Mouse (Mus musculus) myocyte (in vitro differentiated cells): ENCODE data around the gene Krt6b. TPM values are rescaled to one million over a fixed set of nuclear protein-coding genes. Genes with fewer than 3 reads are reported as not detected.
"Not testable (repeated sequence)": the region's sequence is repeated elsewhere in the genome, so short reads cannot be mapped to it uniquely, and the experiment has no call there.

ENCODE experiments used
- H3K27me3 ChIP-seq: one replicate; pipeline ENCODE4 v1.6.1; 2011; ENCODE audit not compliant: control insufficient read depth, insufficient read depth, insufficient read length
- H3K36me3 ChIP-seq: one replicate; pipeline ENCODE4 v1.6.1; 2011; ENCODE audit not compliant: control insufficient read depth, insufficient read depth
- H3K4me2 ChIP-seq: one replicate; pipeline ENCODE4 v1.6.1; 2011; ENCODE audit warnings: low read depth, control low read depth
- H3K4me3 ChIP-seq: one replicate; pipeline ENCODE4 v1.5.1; 2011; ENCODE audit warnings: mild to moderate bottlenecking, control low read depth, moderate library complexity
- H3K79me2 ChIP-seq: one replicate; pipeline ENCODE4 v1.6.1; 2011; ENCODE audit not compliant: control insufficient read depth, insufficient read depth
- H3ac ChIP-seq: one replicate; pipeline ENCODE4 v1.6.1; 2011; ENCODE audit not compliant: control insufficient read depth, insufficient read length
- CEBPB ChIP-seq: IDR thresholded peaks from 2 replicates; pipeline ENCODE4 v1.6.1; 2011; ENCODE audit warnings: mild to moderate bottlenecking, moderate library complexity; ENCODE audit not compliant: poor library complexity, insufficient read depth, severe bottlenecking
- E2F4 ChIP-seq: IDR thresholded peaks from one replicate; pipeline ENCODE4 v1.6.1; 2011; ENCODE audit warnings: mild to moderate bottlenecking, control low read depth, moderate library complexity; ENCODE audit not compliant: insufficient read depth
- MAX ChIP-seq: IDR thresholded peaks from one replicate; pipeline ENCODE4 v1.6.1; 2011; ENCODE audit warnings: low read depth, mild to moderate bottlenecking, control low read depth
- MYOD1 ChIP-seq, 3 experiments: IDR thresholded peaks; one replicate each; pipeline ENCODE4 v1.6.1; 2011; ENCODE audit warnings: control low read depth in 2 of 3, low read depth in 2 of 3, mild to moderate bottlenecking in 2 of 3, moderate library complexity in 1 of 3; ENCODE audit not compliant: insufficient read length in 2 of 3, control insufficient read depth in 1 of 3
- MYOG ChIP-seq, 3 experiments: IDR thresholded peaks; one replicate each; pipeline ENCODE4 v1.6.1; 2011; ENCODE audit warnings: control low read depth in 2 of 3, low read depth in 2 of 3, mild to moderate bottlenecking in 2 of 3; ENCODE audit not compliant: insufficient read length in 2 of 3, control insufficient read depth in 1 of 3, insufficient read depth in 1 of 3
- POLR2A ChIP-seq: IDR thresholded peaks from one replicate; pipeline ENCODE4 v1.6.1; 2011; ENCODE audit warnings: low read depth, mild to moderate bottlenecking, control low read depth, moderate library complexity; ENCODE audit not compliant: insufficient read length
- POLR2AphosphoS2 ChIP-seq: IDR thresholded peaks from one replicate; pipeline ENCODE4 v1.6.1; 2011; ENCODE audit warnings: low read depth, control low read depth; ENCODE audit not compliant: insufficient read length
- REST ChIP-seq: IDR thresholded peaks from one replicate; pipeline ENCODE4 v1.6.1; 2011; ENCODE audit warnings: mild to moderate bottlenecking, control low read depth, moderate library complexity; ENCODE audit not compliant: insufficient read depth, insufficient read length
- SRF ChIP-seq: IDR thresholded peaks from one replicate; pipeline ENCODE4 v1.6.1; 2011; ENCODE audit warnings: low read depth; ENCODE audit not compliant: control insufficient read depth, insufficient read length
- TCF12 ChIP-seq: IDR thresholded peaks from one replicate; pipeline ENCODE4 v1.6.1; 2011; ENCODE audit warnings: mild to moderate bottlenecking, control low read depth; ENCODE audit not compliant: poor library complexity, insufficient read depth, severe bottlenecking
- TCF3 ChIP-seq: IDR thresholded peaks from one replicate; pipeline ENCODE4 v1.6.1; 2011; ENCODE audit warnings: low read depth, control low read depth; ENCODE audit not compliant: insufficient read length
- USF1 ChIP-seq: IDR thresholded peaks from one replicate; pipeline ENCODE4 v1.6.1; 2011; ENCODE audit warnings: low read depth, mild to moderate bottlenecking, control low read depth, moderate library complexity
- polyA plus RNA-seq: library from polyadenylated mRNA; unstranded; fragments of >200 nt; fragmentation: generic; extraction: Trizol; gene quantifications from one replicate; pipeline ENCODE4 v1.2.1, GENCODE M21; 2012; ENCODE audit warnings: missing spikeins

The Krt6b gene
- polyA plus RNA-seq, 1 experiment = not detected

DNA sequence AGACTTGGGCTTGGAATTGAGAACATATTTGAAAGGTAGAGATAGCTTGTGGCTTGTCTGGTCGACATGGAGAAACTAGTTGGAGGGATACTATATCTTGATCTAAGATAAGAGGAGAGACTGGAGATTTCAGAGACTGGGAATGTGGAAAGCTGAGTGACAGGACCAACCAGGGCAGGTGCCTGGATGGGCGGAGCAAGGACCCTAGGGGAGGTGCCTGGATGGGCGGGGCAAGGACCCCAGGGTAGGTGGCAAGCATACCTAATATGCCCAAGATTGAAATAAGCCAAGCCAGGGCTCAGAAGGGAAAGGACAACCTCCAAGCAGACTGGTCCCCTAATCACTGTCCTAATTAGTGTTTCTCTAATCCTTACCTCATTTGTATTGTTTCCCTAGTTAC is 19.1 kb upstream of the Krt6b start:
- Histone ChIP-seq H3K27me3 (no peaks in the 10 kb centered on the region), H3K4me2 (no peak overlapping the region), H3K36me3 (no peaks in the 10 kb centered on the region), H3ac (no peak overlapping the region), H3K4me3 (no peak overlapping the region), H3K79me2 (no peaks in the 10 kb centered on the region)
- no peak for TF ChIP-seq TCF12
- TF ChIP-seq MYOG (IDR thresholded peaks at IDR 0.05; ENCODE audit: control insufficient read depth in 1 of 3, insufficient read depth in 1 of 3, insufficient read length in 2 of 3, low read depth in 2 of 3) = no peak
- TF ChIP-seq POLR2A = no peak
- TF ChIP-seq POLR2AphosphoS2 = no peak
- no peak for TF ChIP-seq USF1
- no peak for TF ChIP-seq CEBPB
- no peak for TF ChIP-seq REST
- no peak for TF ChIP-seq MAX
- TF ChIP-seq SRF = no peak
- TF ChIP-seq E2F4 = no peak
- no peak for TF ChIP-seq MYOD1 (IDR thresholded peaks at IDR 0.05; ENCODE audit: control insufficient read depth in 1 of 3, insufficient read length in 2 of 3, low read depth in 2 of 3)
- no peak for TF ChIP-seq TCF3

DNA sequence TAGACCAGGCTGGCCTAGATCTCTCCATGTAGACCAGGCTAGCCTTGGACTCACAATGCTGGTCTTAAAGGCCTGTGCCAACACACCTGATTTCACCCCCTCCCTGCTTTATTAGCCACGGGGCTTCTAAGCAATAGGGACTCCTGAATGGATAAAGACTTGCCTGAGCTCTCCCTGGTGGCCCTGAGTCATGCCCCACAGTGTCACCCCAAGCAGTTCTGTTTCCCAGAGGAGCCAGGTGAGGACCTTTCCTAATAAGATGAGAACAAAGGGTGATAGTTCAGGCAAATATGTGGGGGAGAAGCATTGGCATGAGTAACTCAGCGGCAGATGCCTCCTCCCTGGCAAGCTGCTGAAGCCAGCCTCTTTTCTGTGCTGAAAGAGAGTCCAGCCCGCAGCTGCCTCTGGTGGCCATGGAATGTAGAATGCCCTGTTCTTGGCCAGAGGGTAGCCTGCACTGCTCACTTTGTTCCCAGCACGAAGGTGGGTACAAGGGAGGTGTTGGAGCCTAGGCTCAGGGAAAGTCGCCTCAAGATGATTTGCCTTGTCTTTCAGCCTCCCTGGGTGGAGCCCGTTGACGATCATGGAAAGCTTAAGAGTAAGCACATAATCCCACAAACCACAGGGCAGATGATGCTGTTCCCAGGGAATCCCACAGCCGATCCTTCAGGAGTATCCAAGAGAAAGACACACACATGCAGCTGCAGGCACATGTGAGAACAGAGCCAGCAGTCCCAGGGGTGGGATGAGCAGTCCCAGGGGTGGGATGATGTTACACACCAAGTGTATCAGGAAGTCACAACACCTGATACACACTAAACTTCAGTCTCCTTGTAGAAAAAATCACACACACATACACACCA is 17.5 kb upstream of the Krt6b start:
- no peak for TF ChIP-seq USF1
- no peak for TF ChIP-seq CEBPB
- TF ChIP-seq MYOG (IDR thresholded peaks at IDR 0.05; ENCODE audit: control insufficient read depth in 1 of 3, insufficient read depth in 1 of 3, insufficient read length in 2 of 3, low read depth in 2 of 3) = no peak
- TF ChIP-seq POLR2AphosphoS2 = no peak
- TF ChIP-seq POLR2A = no peak
- no peak for TF ChIP-seq SRF
- TF ChIP-seq REST = no peak
- TF ChIP-seq TCF12 = no peak
- no peak for TF ChIP-seq TCF3
- Histone ChIP-seq H3K36me3 (no peaks in the 10 kb centered on the region), H3ac (no peak overlapping the region), H3K4me3 (no peak overlapping the region), H3K4me2 (no peak overlapping the region), H3K27me3 (no peaks in the 10 kb centered on the region), H3K79me2 (no peaks in the 10 kb centered on the region)

DNA sequence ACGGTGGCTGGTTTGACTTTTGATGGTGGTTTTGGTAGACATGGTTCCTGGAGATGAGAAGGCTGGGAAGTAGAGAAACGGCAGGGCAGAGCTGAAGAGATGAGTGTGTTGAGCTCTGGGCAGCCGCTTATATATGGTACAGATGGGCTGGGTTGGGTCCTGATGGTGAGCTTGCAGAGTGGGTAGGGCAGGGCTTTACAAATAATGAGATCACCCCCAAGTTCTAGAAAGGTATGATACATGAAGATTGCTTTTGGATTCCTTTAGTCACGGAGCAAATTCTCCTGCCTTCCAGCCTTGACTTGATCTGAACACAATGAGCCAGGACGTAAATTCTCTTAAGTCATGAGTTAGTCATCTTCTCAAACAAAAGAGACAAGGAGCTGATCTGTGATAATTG is 14.1 kb upstream of the Krt6b start, which contains the start of gene Krt6a:
Gene Krt6a, minus strand, starts transcription at position 101 of the 400 bp plus-strand sequence.
- Histone ChIP-seq H3K27me3 (no peaks in the 10 kb centered on the region), H3K4me3 (no peak within 1 kb of the TSS), H3K36me3 (no peaks in the 10 kb centered on the region), H3ac (no peak within 1 kb of the TSS), H3K79me2 (no peaks in the 10 kb centered on the region), H3K4me2 (no peak within 1 kb of the TSS)
- TF ChIP-seq E2F4 (no peak), POLR2A (no peak), SRF (no peak), CEBPB (no peak), USF1 (no peak), MAX (no peak), MYOG (IDR thresholded peaks at IDR 0.05; ENCODE audit: control insufficient read depth in 1 of 3, insufficient read depth in 1 of 3, insufficient read length in 2 of 3, low read depth in 2 of 3) (no peak)

DNA sequence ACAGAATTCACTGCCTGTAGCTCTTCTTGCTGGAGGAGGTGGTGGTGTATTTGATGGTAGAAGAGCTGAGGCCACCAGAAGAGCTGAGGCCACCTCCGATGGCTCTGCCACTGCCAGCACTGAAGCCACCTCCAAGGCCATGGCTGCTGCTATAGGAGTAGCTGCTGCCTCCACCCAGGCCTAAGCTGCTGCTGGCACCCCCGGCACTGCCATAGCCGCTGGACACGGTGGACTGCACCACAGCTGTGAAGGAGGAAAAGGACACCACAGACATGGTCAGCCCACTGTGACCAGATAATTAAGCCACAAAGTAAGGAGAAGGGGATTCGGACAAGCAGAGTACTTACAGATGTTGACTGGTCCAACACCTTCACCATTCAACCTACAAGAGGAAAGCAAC is 10.4 kb upstream of the Krt6b start:
- not testable (repeated sequence) for H3K4me3 ChIP-seq, H3K4me2 ChIP-seq, H3K27me3 ChIP-seq, H3K79me2 ChIP-seq, H3ac ChIP-seq, H3K36me3 ChIP-seq

DNA sequence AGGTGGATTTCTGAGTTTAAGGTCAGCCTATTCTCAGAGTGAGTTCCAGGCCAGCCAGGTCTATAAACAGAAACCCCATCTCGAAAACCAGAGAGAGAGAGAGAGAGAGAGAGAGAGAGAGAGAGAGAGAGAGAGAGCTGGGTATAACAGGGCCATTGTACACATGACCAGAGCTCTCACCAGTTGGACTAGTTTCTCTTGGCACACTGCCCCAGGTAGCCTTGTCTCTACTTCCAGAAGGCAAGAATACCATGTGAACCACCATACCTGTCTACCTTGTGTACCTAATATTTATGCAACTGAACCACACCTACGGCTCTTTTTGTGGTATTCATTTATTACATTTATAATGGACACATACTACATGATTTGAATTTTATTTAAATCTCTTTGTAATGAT is 8.1 kb upstream of the Krt6b start:
- H3K27me3 ChIP-seq = no peaks in the 10 kb centered on the region
- H3ac ChIP-seq = no peak overlapping the region
- no peak overlapping the region for H3K4me3 ChIP-seq
- no peak for TF ChIP-seq POLR2AphosphoS2
- no peak for TF ChIP-seq SRF
- no peak for TF ChIP-seq CEBPB
- no peak for TF ChIP-seq TCF12
- no peak for TF ChIP-seq REST
- TF ChIP-seq MAX = no peak
- TF ChIP-seq MYOD1 (IDR thresholded peaks at IDR 0.05; ENCODE audit: control insufficient read depth in 1 of 3, insufficient read length in 2 of 3, low read depth in 2 of 3) = no peak
- TF ChIP-seq USF1 = no peak
- TF ChIP-seq MYOG (IDR thresholded peaks at IDR 0.05; ENCODE audit: control insufficient read depth in 1 of 3, insufficient read depth in 1 of 3, insufficient read length in 2 of 3, low read depth in 2 of 3) = no peak
- no peak for TF ChIP-seq E2F4
- no peak for TF ChIP-seq POLR2A
- no peak for TF ChIP-seq TCF3
- no peak overlapping the region for H3K4me2 ChIP-seq
- no peaks in the 10 kb centered on the region for H3K36me3 ChIP-seq
- H3K79me2 ChIP-seq = no peaks in the 10 kb centered on the region
